Mouse (Mus musculus) megakaryocyte, embryonic 14.5 days (primary cell): ENCODE results near the gene Tent2.

ENCODE experiments used
- FLI1 ChIP-seq: IDR thresholded peaks from 2 replicates; pipeline ENCODE4 v1.6.1; 2012; ENCODE audit warnings: low read length, inconsistent platforms, mixed read lengths
- GATA1 ChIP-seq: IDR thresholded peaks from 3 replicates; pipeline ENCODE4 v1.6.1; 2012; ENCODE audit warnings: mixed read lengths, low read length, inconsistent platforms, borderline replicate concordance

- TF ChIP-seq GATA1 (no peak), FLI1 (no peak)
Measured at GRCm38 (mm10) chr13:93117241-93117640, 74.9 kb downstream of the Tent2 start.
